ENCODE assay signal across 24 mouse cellular contexts in genomic region chr4:148220656-148221055, GRCm38 (mm10).
DNase-seq lines count a peak whose midpoint lies in the region; ATAC-seq lines count a peak whose summit lies in the region.
"Had no signal": no experiment of that assay in that cellular context is flagged by ENCODE, and none has a peak within 500 bp of the region (broad histone marks: within the 10 kb centered on the region; RNA-seq: fewer than 3 reads in every experiment).

No protein-coding gene starts in this region.

- ATAC-seq in kidney, embryonic 14.5 days (ENCODE audit: low FRiP score, low TSS enrichment): peak; percentile 22; the same call in 1 of the 2 replicates
- ATAC-seq in midbrain, embryonic 14.5 days (ENCODE audit: low FRiP score, low TSS enrichment): no peak
- no peak; the same call in 1 of the 2 replicates for ATAC-seq in midbrain, embryonic 16.5 days
- 0 out of 2 replicates have a peak, but pooled peaks have one; percentile 23 for ATAC-seq in hindbrain, embryonic 15.5 days (ENCODE audit: low FRiP score, low read depth)
- ATAC-seq in cerebellum, adult (ENCODE audit: insufficient number of reproducible peaks, low FRiP score, low TSS enrichment): no peak
- ATAC-seq: forebrain, embryonic 14.5 days had no signal

- no peaks in the 10 kb centered on the region for H3K9me3 ChIP-seq in kidney, embryonic 14.5 days (ENCODE audit: control insufficient read depth, low read length)
- no peaks in the 10 kb centered on the region for H3K9me3 ChIP-seq in midbrain, embryonic 14.5 days (ENCODE audit: control insufficient read depth, low read length)
- H3K9me3 ChIP-seq in midbrain, embryonic 16.5 days (replicated peaks; ENCODE audit: control insufficient read depth, low read length, poor library complexity, severe bottlenecking): no peaks in the 10 kb centered on the region
- H3K9me3 ChIP-seq in hindbrain, embryonic 15.5 days: no peaks in the 10 kb centered on the region
- H3K9me3 ChIP-seq: embryonic facial prominence, embryonic 13.5 days; heart, embryonic 15.5 days; limb, embryonic 15.5 days; lung, embryonic 15.5 days; midbrain, embryonic 10.5 days; neural tube, embryonic 12.5 days had no signal

- H3K4me2 ChIP-seq in kidney, embryonic 14.5 days (replicated peaks; ENCODE audit: low read depth, low read length): no peak overlapping the region
- no peak overlapping the region for H3K4me2 ChIP-seq in midbrain, embryonic 14.5 days (ENCODE audit: low read length)
- no peak overlapping the region for H3K4me2 ChIP-seq in midbrain, embryonic 16.5 days (ENCODE audit: low read length)
- no peak overlapping the region for H3K4me2 ChIP-seq in hindbrain, embryonic 15.5 days
- H3K4me2 ChIP-seq: embryonic facial prominence, embryonic 13.5 days; heart, embryonic 15.5 days; limb, embryonic 15.5 days; lung, embryonic 15.5 days; neural tube, embryonic 12.5 days had no signal

- H3K27ac ChIP-seq in kidney, embryonic 14.5 days (ENCODE audit: low read depth, low read length): no peak overlapping the region
- no peak overlapping the region for H3K27ac ChIP-seq in midbrain, embryonic 14.5 days (replicated peaks; ENCODE audit: low read depth, low read length)
- no peak overlapping the region for H3K27ac ChIP-seq in midbrain, embryonic 16.5 days (ENCODE audit: low read length)
- no peak overlapping the region for H3K27ac ChIP-seq in hindbrain, embryonic 15.5 days (replicated peaks)
- H3K27ac ChIP-seq: embryonic facial prominence, embryonic 13.5 days; gastrocnemius, adult 2 months; heart, embryonic 15.5 days; limb, embryonic 15.5 days; liver, embryonic 14.5 days; lung, embryonic 15.5 days; midbrain, embryonic 10.5 days; neural tube, embryonic 12.5 days had no signal

- H3K9ac ChIP-seq in kidney, embryonic 14.5 days (ENCODE audit: low read depth, low read length): no peak overlapping the region
- no peak overlapping the region for H3K9ac ChIP-seq in midbrain, embryonic 14.5 days (replicated peaks; ENCODE audit: low read length)
- H3K9ac ChIP-seq in midbrain, embryonic 16.5 days (ENCODE audit: low read depth, low read length): no peak overlapping the region
- no peak overlapping the region for H3K9ac ChIP-seq in hindbrain, embryonic 15.5 days
- H3K9ac ChIP-seq: embryonic facial prominence, embryonic 13.5 days; heart, embryonic 15.5 days; limb, embryonic 15.5 days; liver, embryonic 14.5 days; lung, embryonic 15.5 days; neural tube, embryonic 12.5 days had no signal

- no peak overlapping the region for H3K4me3 ChIP-seq in kidney, embryonic 14.5 days (ENCODE audit: low read length)
- H3K4me3 ChIP-seq in midbrain, embryonic 14.5 days (replicated peaks; ENCODE audit: low read depth, low read length): no peak overlapping the region
- no peak overlapping the region for H3K4me3 ChIP-seq in midbrain, embryonic 16.5 days (ENCODE audit: low read depth, low read length)
- no peak overlapping the region for H3K4me3 ChIP-seq in hindbrain, embryonic 15.5 days
- H3K4me3 ChIP-seq: embryonic facial prominence, embryonic 13.5 days; erythroblast, embryonic 14.5 days; gastrocnemius, adult 2 months; heart, embryonic 15.5 days; limb, embryonic 15.5 days; lung, embryonic 15.5 days; midbrain, embryonic 10.5 days; neural tube, embryonic 12.5 days had no signal

- H3K27me3 ChIP-seq in kidney, embryonic 14.5 days (ENCODE audit: control insufficient read depth, insufficient read depth, low read length): no peaks in the 10 kb centered on the region; the same call in 1 of the 2 replicates
- H3K27me3 ChIP-seq in midbrain, embryonic 14.5 days (ENCODE audit: control insufficient read depth, insufficient read depth, low read length): peaks cover 10% of the 10 kb centered on the region; the same call in 1 of the 2 replicates
- no peaks in the 10 kb centered on the region; the same call in 1 of the 2 replicates for H3K27me3 ChIP-seq in midbrain, embryonic 16.5 days (ENCODE audit: control insufficient read depth, insufficient read depth, low read depth, low read length)
- H3K27me3 ChIP-seq in hindbrain, embryonic 15.5 days: no peaks in the 10 kb centered on the region

- no peak for DNase-seq in kidney, postnatal 25 days
- peak; percentile 24 for DNase-seq in midbrain, embryonic 14.5 days
- no peak for DNase-seq in layer of hippocampus, adult 18-20 months (ENCODE audit: low spot score in 2 of 2)
- DNase-seq: adrenal gland, postnatal 14 days; cerebellum, adult 8-10 months; gastrocnemius, adult 2 months; heart, postnatal 36 days; kidney, adult 2 months; left cerebral cortex, postnatal 4 days; lung, postnatal 4 days; thymus, postnatal 25 days had no signal

- 0 out of 2 replicates have a peak, but pooled peaks cover 3% of the 10 kb centered on the region for H3K4me1 ChIP-seq in kidney, embryonic 14.5 days (ENCODE audit: control insufficient read depth, insufficient read depth, low read length)
- H3K4me1 ChIP-seq in midbrain, embryonic 14.5 days (ENCODE audit: control insufficient read depth, insufficient read depth, low read length): peaks cover 14% of the 10 kb centered on the region
- H3K4me1 ChIP-seq in midbrain, embryonic 16.5 days (ENCODE audit: control insufficient read depth, insufficient read depth, low read length): peaks cover 9% of the 10 kb centered on the region
- H3K4me1 ChIP-seq in hindbrain, embryonic 15.5 days (replicated peaks): peaks cover 23% of the 10 kb centered on the region
- H3K4me1 ChIP-seq: embryonic facial prominence, embryonic 13.5 days; heart, embryonic 15.5 days; limb, embryonic 15.5 days; lung, embryonic 15.5 days had no signal

- 7% methylated on average over 10 of the region's 10 CpGs for WGBS in kidney, embryonic 14.5 days
- WGBS in midbrain, embryonic 14.5 days: 12% methylated on average over 10 of the region's 10 CpGs
- 11% methylated on average over 10 of the region's 10 CpGs for WGBS in midbrain, embryonic 16.5 days
- WGBS in hindbrain, embryonic 15.5 days: 8% methylated on average over 10 of the region's 10 CpGs

- no peaks in the 10 kb centered on the region for H3K36me3 ChIP-seq in kidney, embryonic 14.5 days (ENCODE audit: control insufficient read depth, insufficient read depth, low read length)
- H3K36me3 ChIP-seq in midbrain, embryonic 14.5 days (ENCODE audit: control insufficient read depth, insufficient read depth, low read length): no peaks in the 10 kb centered on the region
- H3K36me3 ChIP-seq in midbrain, embryonic 16.5 days (ENCODE audit: control insufficient read depth, insufficient read depth, low read length): no peaks in the 10 kb centered on the region
- H3K36me3 ChIP-seq in hindbrain, embryonic 15.5 days: no peaks in the 10 kb centered on the region
- H3K36me3 ChIP-seq: embryonic facial prominence, embryonic 13.5 days; heart, embryonic 15.5 days; limb, embryonic 15.5 days; lung, embryonic 15.5 days; midbrain, embryonic 10.5 days; neural tube, embryonic 12.5 days had no signal

Comparison
In these comparisons a context has a peak if more than half of its experiments do, and no peak if none do; other contexts are left out.
1. ATAC-seq: peak in kidney, embryonic 14.5 days (single experiment) and hindbrain, embryonic 15.5 days (single experiment); none in midbrain, embryonic 14.5 days (single experiment), midbrain, embryonic 16.5 days (single experiment) and cerebellum, adult (single experiment).